Mouse (Mus musculus) cortical plate, adult 2 months (tissue): ENCODE measurements around the gene Banf2. TPM values are rescaled to one million over a fixed set of nuclear protein-coding genes. Genes with fewer than 3 reads are reported as not detected.
A peak's percentile ranks its signal among the peaks of the same experiment; 100 is the strongest.

ENCODE experiments used
- H3K27ac ChIP-seq: fragments of 200-500 bp; 2 replicates; pipeline ENCODE4 v1.5.1; 2012; ENCODE audit warnings: low read length, control low read depth, inconsistent platforms; ENCODE audit not compliant: insufficient read depth
- H3K4me1 ChIP-seq: fragments of 200-500 bp; 2 replicates; pipeline ENCODE4 v1.6.1; 2011; ENCODE audit warnings: low read length; ENCODE audit not compliant: control insufficient read depth, insufficient read depth
- H3K4me3 ChIP-seq: fragments of 200-500 bp; 2 replicates; pipeline ENCODE4 v1.5.1; 2011; ENCODE audit warnings: mild to moderate bottlenecking, low read length, control low read depth; ENCODE audit not compliant: insufficient read depth
- CTCF ChIP-seq: fragments of 200-500 bp; IDR thresholded peaks from 2 replicates; pipeline ENCODE4 v1.5.1; 2011; ENCODE audit warnings: mild to moderate bottlenecking, control low read depth, low read length; ENCODE audit not compliant: insufficient read depth; ENCODE audit errors: extremely low read depth
- POLR2A ChIP-seq: fragments of 200-500 bp; IDR thresholded peaks from 2 replicates; pipeline ENCODE4 v1.6.1; 2011; ENCODE audit warnings: mild to moderate bottlenecking, low read length, control low read depth; ENCODE audit not compliant: insufficient read depth; ENCODE audit errors: extremely low read depth
- polyA plus RNA-seq: library from polyadenylated mRNA; depleted of rRNA; stranded (reverse); fragments of >200 nt; gene quantifications from 2 replicates; pipeline ENCODE4 v1.2.3, GENCODE M21; 2012

Banf2 gene
- polyA plus RNA-seq, 1 experiment: not detected

DNA sequence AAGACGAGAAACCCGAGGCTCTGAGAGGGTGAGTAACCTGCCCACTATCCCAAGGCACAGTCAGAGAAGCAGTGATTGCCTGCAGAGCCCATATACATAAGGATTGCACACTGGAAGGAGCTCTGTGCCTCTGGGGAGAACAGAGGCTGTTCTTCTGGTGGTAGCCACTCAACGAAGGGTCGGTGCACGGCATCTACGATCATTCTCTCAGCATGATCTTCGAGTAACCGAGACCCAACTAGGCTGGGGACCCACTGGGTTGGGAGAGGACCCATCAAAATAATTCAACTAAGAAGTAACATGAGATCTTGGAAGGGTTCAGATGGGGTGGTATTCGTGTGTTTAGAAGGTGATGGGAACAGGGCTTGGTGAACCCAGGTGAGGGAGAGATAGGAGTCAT is 17.0 kb upstream of the Banf2 start:
- no peaks in the 10 kb centered on the region for H3K4me1 ChIP-seq
- no peak overlapping the region for H3K4me3 ChIP-seq
- TF ChIP-seq CTCF: no peak
- TF ChIP-seq POLR2A: no peak
- no peak overlapping the region for H3K27ac ChIP-seq

DNA sequence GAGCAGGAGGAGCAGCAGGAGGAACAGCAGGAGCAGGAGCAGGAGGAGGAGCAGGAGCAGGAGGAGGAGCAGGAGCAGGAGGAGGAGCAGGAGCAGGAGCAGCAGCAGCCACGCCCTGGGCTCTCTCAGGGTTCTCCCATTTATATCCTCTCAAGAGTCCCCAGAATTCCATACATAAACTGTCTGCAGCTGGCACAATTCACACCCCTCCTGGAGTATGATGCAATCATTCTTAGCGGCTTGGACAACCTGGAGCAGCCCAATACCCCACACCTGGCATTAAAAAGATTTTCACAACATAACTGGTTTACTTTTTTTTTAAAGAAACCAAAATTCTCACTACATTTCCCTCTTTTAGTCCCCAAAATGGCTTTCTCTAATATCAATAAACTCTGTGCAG is 12.9 kb upstream of the Banf2 start:
- no peak for TF ChIP-seq POLR2A
- TF ChIP-seq CTCF: no peak
- Histone ChIP-seq H3K27ac (no peak overlapping the region), H3K4me3 (no peak overlapping the region), H3K4me1 (no peaks in the 10 kb centered on the region)

DNA sequence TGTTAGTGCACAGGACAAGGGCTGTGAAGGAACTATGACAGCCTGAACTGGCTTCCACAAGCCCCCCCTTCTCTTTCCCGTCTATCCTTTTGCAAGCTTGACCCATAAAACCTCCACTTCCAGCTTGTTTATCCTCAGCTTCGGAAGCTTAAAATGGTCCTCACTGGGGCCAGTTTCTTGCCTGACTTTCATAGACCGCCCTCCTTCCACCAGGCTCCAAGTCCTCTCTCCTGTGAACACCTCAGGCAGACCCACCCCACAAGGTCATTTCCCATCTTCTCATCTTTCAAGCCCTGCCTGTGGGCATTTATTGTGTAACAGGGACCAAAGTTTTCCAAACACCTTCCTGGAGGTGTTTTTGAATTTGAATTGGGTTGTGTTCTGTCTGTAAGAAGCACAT is 10.4 kb upstream of the Banf2 start:
- no peak for TF ChIP-seq POLR2A
- TF ChIP-seq CTCF: no peak
- Histone ChIP-seq H3K4me3 (no peak overlapping the region), H3K4me1 (no peaks in the 10 kb centered on the region), H3K27ac (no peak overlapping the region)

DNA sequence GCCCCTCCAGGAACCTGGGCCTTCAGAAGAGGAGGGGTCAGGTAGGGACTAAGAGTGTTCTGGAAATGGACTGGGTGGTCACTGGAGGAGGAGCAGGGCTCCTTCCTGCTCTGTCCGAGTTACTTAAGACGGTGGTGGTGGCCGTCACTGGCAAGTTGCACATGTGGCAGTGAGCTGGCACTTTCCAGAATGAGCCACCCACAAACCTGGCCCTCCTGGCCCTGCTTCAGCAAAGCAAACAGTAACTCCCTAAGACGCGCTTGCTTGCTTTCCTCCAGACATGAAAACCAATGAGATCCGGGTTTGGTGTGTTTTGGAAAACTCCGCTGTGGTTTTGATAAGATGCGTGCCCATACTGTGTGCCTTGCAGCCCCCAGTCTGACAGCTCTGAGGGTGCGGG is 7.5 kb upstream of the Banf2 start:
- no peak overlapping the region for H3K27ac ChIP-seq
- TF ChIP-seq CTCF: no peak
- no peak for TF ChIP-seq POLR2A
- no peak overlapping the region for H3K4me3 ChIP-seq
- no peaks in the 10 kb centered on the region for H3K4me1 ChIP-seq

DNA sequence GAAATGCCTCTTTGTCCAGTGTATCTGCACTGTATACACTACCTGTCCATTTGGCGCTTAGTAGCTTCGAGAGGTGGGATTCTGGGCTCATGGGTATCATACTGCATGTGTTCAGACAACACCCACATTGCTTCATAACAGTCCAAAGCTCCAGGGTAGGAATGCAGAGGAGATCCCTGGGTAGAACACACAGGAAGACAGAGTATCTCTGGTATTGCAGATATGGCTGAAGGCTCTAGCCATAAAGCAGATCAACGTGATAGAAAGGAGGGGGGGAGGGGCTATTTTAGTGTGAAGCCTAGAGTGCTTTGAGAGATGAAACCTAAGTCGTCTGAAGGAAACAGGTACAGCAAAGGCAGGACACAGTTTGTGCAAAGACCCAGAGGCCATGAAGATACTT is 6.4 kb upstream of the Banf2 start:
- no peaks in the 10 kb centered on the region for H3K4me1 ChIP-seq
- H3K4me3 ChIP-seq: no peak overlapping the region
- TF ChIP-seq POLR2A: no peak
- TF ChIP-seq CTCF: no peak
- no peak overlapping the region for H3K27ac ChIP-seq

DNA sequence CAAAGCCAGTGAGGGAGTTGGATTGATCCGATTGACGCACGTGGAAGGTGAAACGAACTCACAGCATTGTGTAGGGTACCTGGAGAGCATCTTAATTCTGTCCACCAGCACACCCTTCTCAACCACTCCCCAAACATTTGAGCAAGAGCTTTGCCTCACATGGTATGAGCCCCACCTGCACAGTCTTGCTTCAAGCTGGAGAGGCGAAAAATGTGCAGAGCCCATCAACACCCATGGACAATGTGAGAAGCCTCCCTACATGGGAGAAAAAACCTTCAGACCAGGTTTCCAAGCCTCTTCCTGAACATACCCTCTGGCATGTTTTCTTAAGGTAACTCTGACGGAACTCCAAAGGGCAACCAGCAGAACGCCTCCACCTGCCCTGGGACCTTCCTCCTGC is 2.1 kb upstream of the Banf2 start:
- no peaks in the 10 kb centered on the region for H3K4me1 ChIP-seq
- no peak overlapping the region for H3K27ac ChIP-seq
- no peak overlapping the region for H3K4me3 ChIP-seq
- no peak for TF ChIP-seq CTCF
- TF ChIP-seq POLR2A: no peak

DNA sequence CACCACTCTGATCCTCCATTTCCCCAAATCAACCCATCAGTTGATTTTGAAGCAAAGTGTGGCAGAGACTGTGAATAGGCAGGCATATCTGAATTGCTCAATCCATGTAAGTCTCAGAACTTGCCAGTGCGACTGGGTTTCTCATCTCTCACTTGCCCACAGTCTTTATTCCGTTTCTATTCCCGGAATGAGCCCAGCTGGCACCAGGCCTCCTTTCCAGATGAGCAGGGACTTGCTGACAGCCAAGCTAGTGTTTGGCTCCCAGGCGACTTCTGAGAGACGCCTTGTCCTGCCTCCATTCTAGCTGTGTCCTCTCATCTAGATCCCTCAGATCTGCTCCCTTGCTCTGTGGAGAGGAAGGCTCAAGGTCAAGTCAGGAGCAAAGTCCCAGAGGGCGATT is 11.9 kb downstream of the Banf2 start:
- TF ChIP-seq CTCF: no peak
- Histone ChIP-seq H3K4me1 (peaks cover 7% of the 10 kb centered on the region; the same call in 1 of the 2 replicates), H3K4me3 (no peak overlapping the region), H3K27ac (no peak overlapping the region)

DNA sequence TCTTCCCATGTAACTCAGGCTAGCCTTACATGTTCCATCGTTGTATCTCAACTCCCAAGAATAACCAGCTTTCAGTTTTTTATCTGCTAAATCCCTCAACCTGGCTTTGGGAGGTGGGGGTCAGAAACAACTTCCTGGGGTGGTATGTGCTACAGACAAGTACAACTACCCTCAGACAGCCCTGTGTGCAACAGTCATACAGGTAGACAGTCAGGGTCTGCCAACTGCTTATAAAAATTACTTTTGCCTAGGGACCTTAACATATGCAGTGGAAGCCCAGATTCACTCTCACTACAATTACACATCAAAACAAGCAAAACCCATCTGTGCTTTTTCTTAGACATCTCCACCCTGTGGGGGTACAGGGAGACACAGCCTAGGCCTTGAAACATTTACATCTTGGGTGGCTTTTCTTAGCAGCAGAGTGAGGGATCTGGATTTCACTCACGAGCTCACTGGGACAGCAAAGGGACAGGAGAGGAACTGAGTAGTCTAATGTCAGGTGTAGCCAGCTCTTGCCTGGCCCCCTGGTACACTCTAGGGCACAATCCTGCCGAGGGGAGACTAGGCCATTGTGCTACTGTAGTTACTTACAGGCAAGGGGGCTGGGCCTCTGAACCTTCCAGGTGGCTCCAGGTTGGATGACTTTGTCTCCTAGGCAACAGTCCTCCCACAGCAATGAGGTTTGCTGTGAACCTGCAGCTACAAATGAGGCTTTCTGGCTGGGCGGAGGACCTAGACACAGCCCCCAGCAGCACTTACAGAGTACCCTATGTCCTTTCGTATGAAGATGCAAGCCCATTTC is 13.1 kb downstream of the Banf2 start:
- peaks cover 7% of the 10 kb centered on the region; the same call in 1 of the 2 replicates for H3K4me1 ChIP-seq
- H3K27ac ChIP-seq: no peak overlapping the region
- TF ChIP-seq POLR2A (no peak), CTCF (0 out of 2 replicates have a peak, but pooled peaks have one; percentile 1)
- H3K4me3 ChIP-seq: no peak overlapping the region

DNA sequence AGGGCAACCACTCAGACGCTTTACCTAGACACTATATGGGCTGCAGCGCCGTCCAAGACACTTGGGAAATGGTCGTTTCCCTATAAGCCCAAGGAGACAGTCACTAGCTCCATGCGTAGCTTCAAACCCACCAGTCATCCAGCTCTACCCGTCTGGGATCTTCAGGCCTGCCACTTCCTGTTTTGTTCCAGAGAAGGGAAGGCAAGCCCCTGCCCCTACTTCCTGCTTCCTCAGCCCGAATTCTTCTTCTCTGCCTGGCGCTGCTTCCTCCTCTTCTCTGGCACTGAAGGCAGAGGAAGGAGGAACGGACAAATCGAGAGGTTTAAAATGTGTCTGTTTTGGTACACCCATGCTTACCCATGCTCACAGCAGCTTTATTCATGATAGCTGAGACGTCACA is 14.1 kb downstream of the Banf2 start:
- H3K4me1 ChIP-seq: peaks cover 7% of the 10 kb centered on the region; the same call in 1 of the 2 replicates
- H3K4me3 ChIP-seq: no peak overlapping the region
- no peak overlapping the region for H3K27ac ChIP-seq
- TF ChIP-seq CTCF (no peak), POLR2A (no peak)

DNA sequence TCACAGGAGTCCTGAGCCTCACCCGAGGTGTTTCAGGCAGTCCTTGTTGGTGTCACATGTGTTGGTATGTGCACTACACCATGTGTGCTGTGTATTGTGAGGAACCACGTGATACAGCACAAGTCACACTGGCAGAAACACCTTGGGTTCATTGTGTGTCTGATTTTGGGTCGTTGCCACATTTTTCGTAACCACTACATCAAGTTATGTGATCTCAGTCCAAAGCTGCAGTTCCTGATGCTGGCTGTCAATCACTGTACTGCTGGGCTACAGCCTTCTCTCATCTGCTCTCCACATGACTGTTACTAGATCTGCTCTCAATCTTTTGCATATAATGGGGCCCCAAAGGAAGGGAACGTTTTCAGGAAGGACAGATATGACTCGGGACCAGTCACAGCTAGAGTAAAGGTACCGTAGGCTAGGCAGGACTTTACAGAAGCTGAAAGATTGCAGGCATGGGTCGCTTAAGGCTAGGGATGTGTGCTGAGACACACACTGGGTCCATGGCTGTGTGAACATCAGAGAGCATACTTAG is 17.4 kb downstream of the Banf2 start:
- TF ChIP-seq CTCF (no peak), POLR2A (no peak)
- no peak overlapping the region for H3K4me3 ChIP-seq
- no peak overlapping the region for H3K27ac ChIP-seq
- no peaks in the 10 kb centered on the region for H3K4me1 ChIP-seq

DNA sequence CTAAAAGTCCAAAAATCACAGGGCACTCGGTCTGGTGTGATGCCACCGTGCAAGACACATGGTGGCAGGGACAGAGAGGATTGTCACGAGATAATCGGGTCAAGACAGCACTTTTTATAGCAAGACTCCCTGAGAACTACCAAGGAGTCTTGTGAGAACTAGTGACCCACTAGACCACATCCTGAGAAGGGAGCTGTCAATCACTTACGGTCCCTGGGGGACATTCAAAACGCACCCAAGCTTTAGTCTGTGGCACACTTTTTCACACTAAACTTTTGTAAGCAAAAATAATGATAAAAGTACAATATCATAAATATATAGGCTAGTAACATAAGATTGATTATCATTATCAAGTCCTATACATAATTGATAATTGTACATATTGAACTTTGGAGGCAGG is 18.0 kb downstream of the Banf2 start:
- TF ChIP-seq POLR2A (no peak), CTCF (no peak)

More for the DNA sequence above, 18.0 kb downstream of the Banf2 start:
- H3K4me3 ChIP-seq: no peak overlapping the region
- H3K27ac ChIP-seq: no peak overlapping the region
- no peaks in the 10 kb centered on the region for H3K4me1 ChIP-seq
